Mouse (Mus musculus) CH12.LX (cell line): ENCODE results near the gene Ost4. TPM values are rescaled to one million over a fixed set of nuclear protein-coding genes. Genes with fewer than 3 reads are reported as not detected.
A peak's percentile ranks its signal among the peaks of the same experiment; 100 is the strongest.

Experiments used
- DNase-seq: peaks from one replicate; pipeline ENCODE4 v3.0.0-alpha.2; 2013; ENCODE audit errors: extremely low read depth
- H3K27ac ChIP-seq: 2 replicates; pipeline ENCODE4 v1.5.1; 2012; ENCODE audit warnings: low read depth, mild to moderate bottlenecking, control low read depth, moderate library complexity; ENCODE audit not compliant: insufficient read depth
- H3K27me3 ChIP-seq: replicated peaks from 2 replicates; pipeline ENCODE3; 2012; ENCODE audit warnings: inconsistent platforms
- H3K36me3 ChIP-seq, 2 experiments: replicated peaks in 1 of 2; 2 replicates each; pipeline versions ENCODE3 to v1.6.1; 2012; ENCODE audit warnings: inconsistent platforms in 1 of 2, low read length in 1 of 2, mild to moderate bottlenecking in 1 of 2, mixed read lengths in 1 of 2, moderate library complexity in 1 of 2; ENCODE audit not compliant: control insufficient read depth in 1 of 2, insufficient read depth in 1 of 2
- H3K4me1 ChIP-seq, 2 experiments: 2 replicates each; pipeline ENCODE4 v1.6.1; 2012; ENCODE audit warnings: inconsistent platforms in 1 of 2, moderate library complexity in 1 of 2; ENCODE audit not compliant: insufficient read depth in 2 of 2, control insufficient read depth in 1 of 2
- H3K4me2 ChIP-seq: 2 replicates; pipeline ENCODE4 v1.6.1; 2012; ENCODE audit warnings: low read depth, mild to moderate bottlenecking, control low read depth; ENCODE audit not compliant: poor library complexity, insufficient read depth, severe bottlenecking
- H3K4me3 ChIP-seq, 3 experiments: fragments of 150-350 bp in 1 of 3; sonication (generic) in 1 of 3; replicated peaks in 1 of 3; 2 replicates each; pipeline versions ENCODE3 to v1.5.1; 2011 to 2012; ENCODE audit warnings: low read depth in 2 of 3, low read length in 2 of 3, mild to moderate bottlenecking in 2 of 3, moderate library complexity in 2 of 3, control low read depth in 1 of 3, improper control_type of control experiment in 1 of 3, inconsistent platforms in 1 of 3, mixed read lengths in 1 of 3; ENCODE audit not compliant: poor library complexity in 1 of 3
- H3K79me2 ChIP-seq: replicated peaks from 2 replicates; pipeline ENCODE4 v1.6.1; 2012; ENCODE audit warnings: mild to moderate bottlenecking, moderate library complexity; ENCODE audit not compliant: control insufficient read depth, poor library complexity, insufficient read depth, severe bottlenecking; ENCODE audit errors: extremely low read depth
- H3K9ac ChIP-seq: 2 replicates; pipeline ENCODE4 v1.6.1; 2012; ENCODE audit warnings: low read depth, mild to moderate bottlenecking, control low read depth, moderate library complexity; ENCODE audit not compliant: insufficient read depth
- H3K9me3 ChIP-seq: replicated peaks from 2 replicates; pipeline ENCODE3; 2012; ENCODE audit warnings: low read length, inconsistent platforms, mixed read lengths
- CHD1 ChIP-seq: IDR thresholded peaks from 2 replicates; pipeline ENCODE4 v1.6.1; 2012; ENCODE audit warnings: low read depth, low read length, improper control_type of control experiment, inconsistent platforms
- CHD2 ChIP-seq: IDR thresholded peaks from 2 replicates; pipeline ENCODE4 v1.6.1; 2011; ENCODE audit warnings: low read length, improper control_type of control experiment
- CTCF ChIP-seq, 2 experiments: IDR thresholded peaks in 1 of 2; conservative IDR thresholded peaks in 1 of 2; 2 replicates each; pipeline ENCODE4 v1.5.1; 2011 to 2012; ENCODE audit warnings: low read depth in 2 of 2, low read length in 2 of 2, improper control_type of control experiment in 1 of 2, inconsistent platforms in 1 of 2, mild to moderate bottlenecking in 1 of 2, moderate library complexity in 1 of 2
- ELF1 ChIP-seq: IDR thresholded peaks from 2 replicates; pipeline ENCODE4 v1.6.1; 2014; ENCODE audit warnings: low read depth, mild to moderate bottlenecking, inconsistent platforms, low read length, improper control_type of control experiment
- HCFC1 ChIP-seq: IDR thresholded peaks from 2 replicates; pipeline ENCODE4 v1.6.1; 2012; ENCODE audit warnings: low read depth, mild to moderate bottlenecking, inconsistent platforms, low read length, improper control_type of control experiment
- IRF4 ChIP-seq: IDR thresholded peaks from 2 replicates; pipeline ENCODE4 v1.6.1; 2014; ENCODE audit warnings: low read depth, mild to moderate bottlenecking, inconsistent platforms, low read length, improper control_type of control experiment
- JUN ChIP-seq: IDR thresholded peaks from 2 replicates; pipeline ENCODE4 v1.6.1; 2011; ENCODE audit warnings: low read depth, mild to moderate bottlenecking, low read length, improper control_type of control experiment, moderate library complexity; ENCODE audit not compliant: insufficient read depth
- MAFK ChIP-seq: IDR thresholded peaks from 2 replicates; pipeline ENCODE4 v1.6.1; 2011; ENCODE audit warnings: low read length, improper control_type of control experiment; ENCODE audit not compliant: insufficient replicate concordance
- MAX ChIP-seq: IDR thresholded peaks from 2 replicates; pipeline ENCODE4 v1.6.1; 2011; ENCODE audit warnings: low read length, improper control_type of control experiment
- MAZ ChIP-seq: IDR thresholded peaks from 2 replicates; pipeline ENCODE4 v1.6.1; 2012; ENCODE audit warnings: low read depth, mild to moderate bottlenecking, inconsistent platforms, low read length, improper control_type of control experiment, moderate library complexity
- MXI1 ChIP-seq: IDR thresholded peaks from 2 replicates; pipeline ENCODE4 v1.6.1; 2011; ENCODE audit warnings: mild to moderate bottlenecking, low read depth, low read length, improper control_type of control experiment
- NELFE ChIP-seq: IDR thresholded peaks from 2 replicates; pipeline ENCODE4 v1.6.1; 2011; ENCODE audit warnings: low read depth, low read length, improper control_type of control experiment
- PAX5 ChIP-seq: IDR thresholded peaks from 2 replicates; pipeline ENCODE4 v1.6.1; 2012; ENCODE audit warnings: low read length, inconsistent platforms, mixed read lengths
- POLR2A ChIP-seq: IDR thresholded peaks from 2 replicates; pipeline ENCODE4 v1.6.1; 2011; ENCODE audit warnings: low read depth, mild to moderate bottlenecking, improper control_type of control experiment, low read length
- POLR2AphosphoS2 ChIP-seq: IDR thresholded peaks from 2 replicates; pipeline ENCODE4 v1.6.1; 2011; ENCODE audit warnings: low read depth, low read length, improper control_type of control experiment
- RAD21 ChIP-seq: IDR thresholded peaks from 2 replicates; pipeline ENCODE4 v1.6.1; 2011; ENCODE audit warnings: low read depth, mild to moderate bottlenecking, low read length, improper control_type of control experiment, moderate library complexity
- SMC3 ChIP-seq: IDR thresholded peaks from 2 replicates; pipeline ENCODE4 v1.6.1; 2011; ENCODE audit warnings: low read depth, low read length, improper control_type of control experiment
- TBP ChIP-seq: conservative IDR thresholded peaks from 2 replicates; pipeline ENCODE4 v1.6.1; 2011; ENCODE audit warnings: low read depth, low read length, improper control_type of control experiment
- TCF12 ChIP-seq: IDR thresholded peaks from 2 replicates; pipeline ENCODE4 v1.6.1; 2014; ENCODE audit warnings: low read depth, mild to moderate bottlenecking, inconsistent platforms, low read length, improper control_type of control experiment
- UBTF ChIP-seq: IDR thresholded peaks from 2 replicates; pipeline ENCODE4 v1.6.1; 2012; ENCODE audit warnings: low read depth, mild to moderate bottlenecking, inconsistent platforms, low read length, improper control_type of control experiment, moderate library complexity
- USF1 ChIP-seq: IDR thresholded peaks from 2 replicates; pipeline ENCODE4 v1.6.1; 2014; ENCODE audit warnings: low read depth, mild to moderate bottlenecking, inconsistent platforms, low read length, improper control_type of control experiment
- USF2 ChIP-seq: conservative IDR thresholded peaks from 2 replicates; pipeline ENCODE4 v1.6.1; 2011; ENCODE audit warnings: low read depth, low read length, improper control_type of control experiment
- ZC3H11A ChIP-seq: IDR thresholded peaks from 2 replicates; pipeline ENCODE4 v1.6.1; 2012; ENCODE audit warnings: low read depth, mild to moderate bottlenecking, inconsistent platforms, low read length, improper control_type of control experiment
- ZKSCAN1 ChIP-seq: IDR thresholded peaks from 2 replicates; pipeline ENCODE4 v1.6.1; 2012; ENCODE audit warnings: low read depth, inconsistent platforms, low read length, improper control_type of control experiment, borderline replicate concordance
- ZMIZ1 ChIP-seq: IDR thresholded peaks from 2 replicates; pipeline ENCODE4 v1.6.1; 2012; ENCODE audit warnings: low read depth, mild to moderate bottlenecking, inconsistent platforms, low read length, improper control_type of control experiment
- ZNF384 ChIP-seq: IDR thresholded peaks from 2 replicates; pipeline ENCODE4 v1.6.1; 2012; ENCODE audit warnings: low read depth, low read length, improper control_type of control experiment, inconsistent platforms
- dilution Hi-C: fragments of 300-500 bp; cut with MboI; formaldehyde crosslinking; loops from 2 replicates; pipeline ENCODE4 v1.14.3; 2020; ENCODE audit warnings: low sequenced_read_pairs; ENCODE audit not compliant: extremely low pct_unique_long_range_greater_than_20kb, extremely low pct_ligation_motif_present
- in situ Hi-C: fragments of 300-500 bp; cut with MboI; formaldehyde crosslinking; loops from 3 replicates; pipeline ENCODE4 v1.14.3; 2019; ENCODE audit warnings: low sequenced_read_pairs, low pct_ligation_motif_present, low pct_unique_long_range_greater_than_20kb, mixed read lengths
- polyA plus RNA-seq: library from polyadenylated mRNA; unstranded; fragments of >175 nt; gene quantifications from 2 replicates; pipeline ENCODE4 v1.2.1, GENCODE M21; 2012; ENCODE audit warnings: low read depth; ENCODE audit not compliant: insufficient read length
- total RNA-seq, 2 experiments: library from RNA; depleted of rRNA; stranded (reverse); fragments of 300-350 nt in 1 of 2; fragments of >200 nt in 1 of 2; gene quantifications; 2 replicates each; pipeline ENCODE4 v1.2.3; 2012 to 2014

Gene Ost4
- total and polyA plus RNA-seq, 3 experiments, result 181 to 330 (median 263) TPM

- no peaks in the 10 kb centered on the region for H3K36me3 ChIP-seq
- no peak overlapping the region for H3K4me3 ChIP-seq
- TF ChIP-seq POLR2AphosphoS2, result no peak
- TF ChIP-seq CHD1, result no peak
- TF ChIP-seq ELF1, result no peak
- no peak for TF ChIP-seq TBP
- TF ChIP-seq POLR2A, result no peak
- peaks cover 0 to 8% of the 10 kb centered on the region in 2 experiments; a peak in 2 of 4 replicates for H3K4me1 ChIP-seq
- in situ Hi-C loops, result no loop called here
- dilution Hi-C loops, result no loop called here
- peaks cover 11% of the 10 kb centered on the region for H3K27me3 ChIP-seq
- H3K9me3 ChIP-seq, result no peaks in the 10 kb centered on the region
- no peaks in the 10 kb centered on the region for H3K79me2 ChIP-seq
- H3K4me2 ChIP-seq, result no peak overlapping the region
- no peak overlapping the region for H3K9ac ChIP-seq
- no peak for DNase-seq
- no peak overlapping the region for H3K27ac ChIP-seq
These were observed 36.8 kb upstream of the Ost4 start for GRCm38 (mm10) chr5:30944344-30944743.

- no peak overlapping the region for H3K4me3 ChIP-seq
- H3K9me3 ChIP-seq, result no peaks in the 10 kb centered on the region
- no peak overlapping the region for H3K27ac ChIP-seq
- H3K36me3 ChIP-seq, result no peaks in the 10 kb centered on the region
- no peak overlapping the region for H3K9ac ChIP-seq
- H3K4me2 ChIP-seq, result no peak overlapping the region
- peak; percentile 69 for TF ChIP-seq SMC3
- no peak for TF ChIP-seq CHD2
- no peak for TF ChIP-seq MXI1
- peak; percentile 22 to 69; a peak in 3 of 4 replicates for TF ChIP-seq CTCF (conservative IDR thresholded peaks at IDR 0.05 in 1 of 2, IDR thresholded peaks at IDR 0.05 in 1 of 2; ENCODE audit: low read depth in 2 of 2, low read length in 2 of 2)
- TF ChIP-seq USF2, result no peak
- TF ChIP-seq RAD21, result peak; percentile 54
- no peak for TF ChIP-seq MAX
- no peak for TF ChIP-seq UBTF
- TF ChIP-seq USF1, result no peak
- no peak for TF ChIP-seq ZKSCAN1
- no peak for TF ChIP-seq ZMIZ1
- no peak for TF ChIP-seq POLR2AphosphoS2
- no peak for TF ChIP-seq ZNF384
- TF ChIP-seq MAZ, result no peak
- no peak for TF ChIP-seq NELFE
- no peak for TF ChIP-seq TBP
- no peak for TF ChIP-seq JUN
- no peak for TF ChIP-seq ZC3H11A
- no peak for TF ChIP-seq PAX5
- TF ChIP-seq HCFC1, result no peak
- no peak for TF ChIP-seq POLR2A
- TF ChIP-seq MAFK, result no peak
- no peak for TF ChIP-seq TCF12
- no peak for TF ChIP-seq IRF4
- no peaks in the 10 kb centered on the region for H3K4me1 ChIP-seq
- no peaks in the 10 kb centered on the region for H3K79me2 ChIP-seq
- in situ Hi-C loops (no loop called here), dilution Hi-C loops (no loop called here)
- DNase-seq, result no peak
- peaks cover 6% of the 10 kb centered on the region for H3K27me3 ChIP-seq
These were observed 35.4 kb upstream of the Ost4 start for GRCm38 (mm10) chr5:30943004-30943403.
